Mouse (Mus musculus) ES-CJ7 (cell line): ENCODE measurements at regions not wholly inside any gene's neighbourhood (a gene's known extent, or its start where the extent isn't known, plus 50 kb on each side); places are given as distances from the start of the nearest gene placed in this dataset.

Experiments
- DNase-seq: peaks from one replicate; pipeline ENCODE4 v3.0.0; 2011; ENCODE audit warnings: low read depth, low spot score

DNA sequence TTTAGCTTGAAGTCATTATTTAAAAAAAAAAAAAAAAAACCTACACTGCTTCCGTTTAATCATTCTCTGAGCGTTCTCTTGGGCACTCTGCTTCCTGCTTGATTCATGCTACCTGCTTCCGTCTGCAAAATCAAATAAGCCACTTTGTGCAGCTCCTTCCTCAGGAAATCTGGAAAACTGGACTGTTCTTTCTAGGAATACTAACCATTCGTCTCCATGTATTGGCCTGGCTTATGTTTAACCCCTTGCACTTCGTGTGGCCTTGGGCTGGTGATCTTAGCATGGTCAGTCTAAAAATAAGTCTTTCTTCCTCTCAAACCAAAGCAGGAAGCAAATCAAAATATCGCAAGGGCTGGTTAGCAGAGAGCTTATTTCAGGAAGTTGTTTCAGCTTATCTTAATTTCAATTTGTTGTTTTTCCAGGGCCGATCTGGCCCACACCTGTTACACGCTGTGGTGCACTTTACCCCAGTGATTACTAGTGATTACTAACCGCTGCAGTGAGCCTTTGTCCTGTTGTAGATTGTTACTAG is 68.5 kb upstream of the Lcorl start:
- DNase-seq, result no peak

DNA sequence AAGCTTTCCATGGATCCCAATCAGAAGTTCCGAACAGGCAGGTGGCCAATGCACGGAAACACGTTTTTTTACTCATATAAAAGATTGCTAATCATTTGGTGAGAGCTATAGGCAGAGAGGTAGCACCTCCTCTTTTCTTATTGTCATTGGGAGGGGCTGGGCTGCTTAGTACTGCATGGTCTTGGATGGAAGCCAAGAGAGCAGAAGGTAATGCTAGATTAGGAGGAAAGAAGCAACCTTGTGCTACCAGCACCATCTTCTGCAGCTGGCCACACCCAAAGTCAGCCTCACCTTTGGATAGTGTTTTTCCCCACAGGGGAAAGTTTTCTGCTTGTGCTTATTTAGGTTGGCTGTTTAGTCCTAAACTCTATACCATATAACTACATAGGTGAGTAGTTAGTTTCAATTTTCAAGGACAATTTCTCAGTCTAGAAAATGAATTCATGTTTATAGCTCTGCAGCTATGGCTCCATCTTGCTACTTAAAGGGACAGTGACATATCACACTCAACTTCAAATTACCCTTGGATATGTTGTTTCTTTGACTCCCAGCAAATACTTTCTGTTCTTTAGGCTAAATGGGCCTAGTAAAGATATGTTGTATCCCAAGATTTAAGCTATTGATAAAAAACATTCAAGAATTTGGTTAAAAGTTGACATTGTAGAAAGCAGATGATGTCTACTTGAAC is 66.6 kb upstream of the Lcorl start:
- DNase-seq, result no peak
